Mouse (Mus musculus): ENCODE data around the gene Jarid2. TPM values are rescaled to one million over a fixed set of nuclear protein-coding genes. Genes with fewer than 3 reads are reported as not detected.

Gene Jarid2
- polyA plus RNA-seq, 1 experiment = 3.9 TPM

- Histone ChIP-seq H3K36me3 (ENCODE audit: control insufficient read depth, insufficient read depth) (no peaks in the 10 kb centered on the region), H3K4me2 (ENCODE audit: low read depth) (no peak overlapping the region), H3K79me2 (ENCODE audit: control insufficient read depth, insufficient read depth) (peaks cover 5% of the 10 kb centered on the region), H3K4me3 (no peak overlapping the region), H3ac (ENCODE audit: control insufficient read depth, insufficient read length) (no peak overlapping the region), H3K27me3 (ENCODE audit: control insufficient read depth, insufficient read depth, insufficient read length) (no peaks in the 10 kb centered on the region)
- no peak for TF ChIP-seq POLR2AphosphoS2 (IDR thresholded peaks at IDR 0.05; ENCODE audit: insufficient read length, low read depth)
- TF ChIP-seq MAX (IDR thresholded peaks at IDR 0.05; ENCODE audit: low read depth) = no peak
- no peak for TF ChIP-seq USF1 (IDR thresholded peaks at IDR 0.05; ENCODE audit: low read depth)
- no peak for TF ChIP-seq MYOD1 (IDR thresholded peaks at IDR 0.05; ENCODE audit: control insufficient read depth in 1 of 3, insufficient read length in 2 of 3, low read depth in 2 of 3)
These were observed 108.2 kb downstream of the Jarid2 start for GRCm38 (mm10) chr13:44837445-44837844.

GRCm38 (mm10) chr13:44839866-44840835 is 110.9 kb downstream of the Jarid2 start:
- Histone ChIP-seq H3K27me3 (ENCODE audit: control insufficient read depth, insufficient read depth, insufficient read length) (no peaks in the 10 kb centered on the region), H3K4me3 (no peak overlapping the region), H3K4me2 (ENCODE audit: low read depth) (peak overlapping the region; percentile 43), H3K79me2 (ENCODE audit: control insufficient read depth, insufficient read depth) (peaks cover 5% of the 10 kb centered on the region), H3ac (ENCODE audit: control insufficient read depth, insufficient read length) (no peak overlapping the region), H3K36me3 (ENCODE audit: control insufficient read depth, insufficient read depth) (no peaks in the 10 kb centered on the region)
- no peak for TF ChIP-seq MYOG (IDR thresholded peaks at IDR 0.05; ENCODE audit: control insufficient read depth in 1 of 3, insufficient read depth in 1 of 3, insufficient read length in 2 of 3, low read depth in 2 of 3)
- no peak for TF ChIP-seq TCF3 (IDR thresholded peaks at IDR 0.05; ENCODE audit: insufficient read length, low read depth)
- TF ChIP-seq MYOD1 (IDR thresholded peaks at IDR 0.05; ENCODE audit: control insufficient read depth in 1 of 3, insufficient read length in 2 of 3, low read depth in 2 of 3) = no peak
- TF ChIP-seq REST (IDR thresholded peaks at IDR 0.05; ENCODE audit: insufficient read depth, insufficient read length) = no peak

GRCm38 (mm10) chr13:44851426-44851825 is 122.2 kb downstream of the Jarid2 start:
- TF ChIP-seq REST (IDR thresholded peaks at IDR 0.05; ENCODE audit: insufficient read depth, insufficient read length) (no peak), TCF3 (IDR thresholded peaks at IDR 0.05; ENCODE audit: insufficient read length, low read depth) (no peak), USF1 (IDR thresholded peaks at IDR 0.05; ENCODE audit: low read depth) (no peak), TCF12 (IDR thresholded peaks at IDR 0.05; ENCODE audit: insufficient read depth, poor library complexity, severe bottlenecking) (no peak), MYOD1 (IDR thresholded peaks at IDR 0.05; ENCODE audit: control insufficient read depth in 1 of 3, insufficient read length in 2 of 3, low read depth in 2 of 3) (no peak), CEBPB (IDR thresholded peaks at IDR 0.05; ENCODE audit: insufficient read depth, poor library complexity, severe bottlenecking) (no peak), SRF (IDR thresholded peaks at IDR 0.05; ENCODE audit: control insufficient read depth, insufficient read length, low read depth) (no peak), POLR2AphosphoS2 (IDR thresholded peaks at IDR 0.05; ENCODE audit: insufficient read length, low read depth) (no peak), MYOG (IDR thresholded peaks at IDR 0.05; ENCODE audit: control insufficient read depth in 1 of 3, insufficient read depth in 1 of 3, insufficient read length in 2 of 3, low read depth in 2 of 3) (no peak), E2F4 (IDR thresholded peaks at IDR 0.05; ENCODE audit: insufficient read depth) (no peak), MAX (IDR thresholded peaks at IDR 0.05; ENCODE audit: low read depth) (no peak), POLR2A (IDR thresholded peaks at IDR 0.05; ENCODE audit: insufficient read length, low read depth) (no peak)
- Histone ChIP-seq H3K4me2 (ENCODE audit: low read depth) (no peak overlapping the region), H3K27me3 (ENCODE audit: control insufficient read depth, insufficient read depth, insufficient read length) (no peaks in the 10 kb centered on the region), H3K36me3 (ENCODE audit: control insufficient read depth, insufficient read depth) (no peaks in the 10 kb centered on the region), H3ac (ENCODE audit: control insufficient read depth, insufficient read length) (no peak overlapping the region), H3K4me3 (no peak overlapping the region), H3K79me2 (ENCODE audit: control insufficient read depth, insufficient read depth) (no peaks in the 10 kb centered on the region)

- Histone ChIP-seq H3K79me2 (ENCODE audit: control insufficient read depth, insufficient read depth) (no peaks in the 10 kb centered on the region), H3ac (ENCODE audit: control insufficient read depth, insufficient read length) (no peak overlapping the region), H3K4me2 (ENCODE audit: low read depth) (no peak overlapping the region), H3K27me3 (ENCODE audit: control insufficient read depth, insufficient read depth, insufficient read length) (no peaks in the 10 kb centered on the region), H3K36me3 (ENCODE audit: control insufficient read depth, insufficient read depth) (no peaks in the 10 kb centered on the region), H3K4me3 (no peak overlapping the region)
- TF ChIP-seq MYOD1 (IDR thresholded peaks at IDR 0.05; ENCODE audit: control insufficient read depth in 1 of 3, insufficient read length in 2 of 3, low read depth in 2 of 3) = no peak
- TF ChIP-seq MAX (IDR thresholded peaks at IDR 0.05; ENCODE audit: low read depth) = no peak
These were observed 122.8 kb downstream of the Jarid2 start for GRCm38 (mm10) chr13:44852024-44852423.

GRCm38 (mm10) chr13:44865566-44865965 is 136.3 kb downstream of the Jarid2 start:
- Histone ChIP-seq H3K27me3 (ENCODE audit: control insufficient read depth, insufficient read depth, insufficient read length) (no peaks in the 10 kb centered on the region), H3K36me3 (ENCODE audit: control insufficient read depth, insufficient read depth) (no peaks in the 10 kb centered on the region), H3K79me2 (ENCODE audit: control insufficient read depth, insufficient read depth) (no peaks in the 10 kb centered on the region), H3K4me2 (ENCODE audit: low read depth) (no peak overlapping the region), H3ac (ENCODE audit: control insufficient read depth, insufficient read length) (no peak overlapping the region), H3K4me3 (no peak overlapping the region)
- TF ChIP-seq REST (IDR thresholded peaks at IDR 0.05; ENCODE audit: insufficient read depth, insufficient read length) = no peak
- TF ChIP-seq TCF3 (IDR thresholded peaks at IDR 0.05; ENCODE audit: insufficient read length, low read depth) = no peak
- no peak for TF ChIP-seq MYOD1 (IDR thresholded peaks at IDR 0.05; ENCODE audit: control insufficient read depth in 1 of 3, insufficient read length in 2 of 3, low read depth in 2 of 3)
- no peak for TF ChIP-seq MYOG (IDR thresholded peaks at IDR 0.05; ENCODE audit: control insufficient read depth in 1 of 3, insufficient read depth in 1 of 3, insufficient read length in 2 of 3, low read depth in 2 of 3)
- no peak for TF ChIP-seq TCF12 (IDR thresholded peaks at IDR 0.05; ENCODE audit: insufficient read depth, poor library complexity, severe bottlenecking)
- no peak for TF ChIP-seq USF1 (IDR thresholded peaks at IDR 0.05; ENCODE audit: low read depth)
- no peak for TF ChIP-seq SRF (IDR thresholded peaks at IDR 0.05; ENCODE audit: control insufficient read depth, insufficient read length, low read depth)
- no peak for TF ChIP-seq CEBPB (IDR thresholded peaks at IDR 0.05; ENCODE audit: insufficient read depth, poor library complexity, severe bottlenecking)
- no peak for TF ChIP-seq E2F4 (IDR thresholded peaks at IDR 0.05; ENCODE audit: insufficient read depth)
